Mouse (Mus musculus) brain, embryonic 14.5 days (tissue): ENCODE measurements around the gene Smug1. TPM values are rescaled to one million over a fixed set of nuclear protein-coding genes. Genes with fewer than 3 reads are reported as not detected.

Experiments used
- DNase-seq: peaks from one replicate; pipeline ENCODE4 v3.0.0-alpha.2; 2011; ENCODE audit warnings: low read depth
- CTCF ChIP-seq: fragments of 200-500 bp; IDR thresholded peaks from 2 replicates; pipeline ENCODE4 v1.5.1; 2012; ENCODE audit warnings: inconsistent platforms, mild to moderate bottlenecking, moderate library complexity, borderline replicate concordance; ENCODE audit not compliant: insufficient read depth, insufficient read length; ENCODE audit errors: extremely low read depth
- POLR2A ChIP-seq: fragments of 200-500 bp; IDR thresholded peaks from 2 replicates; pipeline ENCODE4 v1.6.1; 2012; ENCODE audit warnings: mild to moderate bottlenecking, inconsistent platforms, borderline replicate concordance; ENCODE audit not compliant: poor library complexity, insufficient read depth, insufficient read length, severe bottlenecking; ENCODE audit errors: extremely low read depth
- polyA plus RNA-seq: library from polyadenylated mRNA; depleted of rRNA; stranded (reverse); fragments of >200 nt; gene quantifications from 2 replicates; pipeline ENCODE4 v1.2.3, GENCODE M21; 2012

The Smug1 gene
- polyA plus RNA-seq, 1 experiment: 31.6 TPM

DNA sequence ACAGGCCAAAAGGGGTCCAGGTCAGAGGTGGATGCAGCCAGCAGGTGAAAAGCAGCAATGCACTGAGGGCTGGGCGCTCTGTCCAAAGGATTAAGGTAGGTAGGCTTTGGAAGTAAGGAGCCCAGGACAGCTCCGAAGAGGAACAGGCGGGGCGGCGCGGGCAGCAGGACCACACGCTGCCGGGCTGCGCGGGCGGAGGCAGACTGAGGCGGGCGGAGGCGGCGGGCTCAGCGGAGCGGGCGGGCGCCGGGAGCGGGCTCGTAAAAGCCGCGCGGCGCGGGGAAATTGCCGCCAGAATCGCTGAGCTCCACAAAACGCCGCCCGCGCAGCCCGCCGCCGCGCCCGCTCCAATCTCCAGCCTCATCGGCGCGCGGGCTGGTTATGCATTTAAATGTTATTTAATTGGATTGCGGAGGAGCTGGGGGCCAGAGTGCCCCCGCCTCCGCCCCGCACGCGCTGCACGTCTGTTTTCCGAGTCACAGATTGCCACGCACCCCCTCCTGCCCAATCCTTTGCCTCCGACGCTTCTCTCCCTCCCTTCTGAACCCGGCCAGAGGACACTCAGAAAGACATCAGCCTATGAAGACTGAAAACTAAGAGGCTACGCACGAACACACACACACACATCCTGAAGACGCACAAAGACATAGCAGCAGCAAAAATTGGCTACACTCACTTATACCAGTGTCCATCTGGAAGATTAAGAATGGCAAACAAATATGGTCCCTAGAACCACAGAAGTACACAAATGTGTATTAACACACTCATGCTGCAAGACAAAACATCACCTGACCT is 20.1 kb downstream of the Smug1 start:
- peak; percentile 82 for DNase-seq
- no peak for TF ChIP-seq POLR2A
- TF ChIP-seq CTCF: no peak

DNA sequence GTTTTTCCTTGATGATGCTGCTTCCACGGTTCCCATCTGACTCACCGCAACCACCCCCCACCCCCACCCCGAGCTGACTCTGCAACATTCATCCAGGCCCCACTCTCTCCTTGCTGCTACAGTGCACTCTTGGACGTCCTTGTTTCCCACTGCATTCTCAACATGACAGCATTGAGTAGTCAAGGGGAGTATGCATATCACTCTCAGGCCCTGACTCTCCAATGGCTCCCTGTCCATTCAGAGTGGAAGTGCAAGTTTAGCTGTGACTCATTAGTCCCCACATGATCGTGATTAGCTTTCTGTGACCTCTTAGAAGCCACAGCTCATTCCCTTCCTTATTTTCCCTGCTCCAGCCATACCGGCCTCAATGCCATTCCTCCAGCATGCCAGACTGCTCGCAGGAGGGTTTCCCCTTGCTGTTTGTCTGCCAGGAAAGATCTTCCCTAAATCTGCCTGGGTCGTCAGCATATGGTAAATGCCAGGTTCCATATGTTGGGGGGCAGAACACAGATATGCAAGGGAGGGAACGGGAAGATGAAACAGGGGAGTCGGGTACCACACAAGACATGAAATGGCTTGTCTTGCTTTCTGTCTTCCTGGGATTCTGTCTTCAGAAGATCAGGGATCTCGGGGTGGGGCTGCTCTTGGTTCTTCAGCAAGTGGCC is 21.1 kb downstream of the Smug1 start:
- no peak for TF ChIP-seq POLR2A
- TF ChIP-seq CTCF: no peak
- DNase-seq: peak; percentile 62

DNA sequence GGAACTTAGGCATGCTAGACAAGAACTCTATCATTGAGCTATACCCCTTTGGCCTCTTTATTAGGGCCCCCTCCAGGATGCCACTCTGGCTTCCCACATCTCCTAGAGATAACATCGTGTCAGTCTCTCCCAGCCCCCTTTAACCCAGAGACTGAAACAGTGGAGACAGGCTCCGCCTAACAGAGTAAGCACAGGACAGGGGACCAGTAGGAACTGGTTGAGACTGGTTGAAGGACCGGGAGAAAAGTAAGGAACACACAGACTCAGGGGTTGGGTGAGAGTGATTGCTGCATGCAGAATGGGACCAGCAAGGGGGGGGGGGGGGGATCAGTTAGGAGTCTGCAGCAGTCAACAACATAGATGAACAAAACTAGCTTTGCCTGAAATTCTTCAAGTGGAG is 22.7 kb downstream of the Smug1 start:
- DNase-seq: no peak
- TF ChIP-seq POLR2A (no peak), CTCF (no peak)

DNA sequence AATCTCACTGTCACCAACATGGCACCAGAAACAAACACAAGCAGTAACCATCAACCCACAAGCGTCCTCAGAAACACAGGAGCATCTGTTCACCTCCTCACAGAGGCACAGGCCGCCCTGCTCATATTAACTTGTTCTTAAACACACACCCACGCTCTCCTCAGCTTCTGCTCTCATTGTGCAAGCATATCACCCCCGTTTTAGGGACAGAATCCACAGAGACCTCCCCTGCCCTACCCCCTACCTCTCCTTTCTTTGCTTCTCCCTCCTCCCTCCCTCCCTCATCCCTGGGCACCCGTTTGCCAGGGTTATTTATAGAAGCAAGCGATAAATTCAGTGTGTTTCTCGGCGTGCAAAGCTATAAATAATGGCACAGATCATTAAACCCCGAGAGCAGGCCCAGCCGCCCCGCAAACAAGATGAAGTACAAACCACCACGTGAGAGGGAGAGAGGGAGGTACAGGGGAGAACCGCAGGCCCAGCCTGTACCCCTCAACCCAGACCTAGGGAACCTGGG is 31.4 kb downstream of the Smug1 start:
- DNase-seq: peak; percentile 66
- TF ChIP-seq CTCF (no peak), POLR2A (no peak)

DNA sequence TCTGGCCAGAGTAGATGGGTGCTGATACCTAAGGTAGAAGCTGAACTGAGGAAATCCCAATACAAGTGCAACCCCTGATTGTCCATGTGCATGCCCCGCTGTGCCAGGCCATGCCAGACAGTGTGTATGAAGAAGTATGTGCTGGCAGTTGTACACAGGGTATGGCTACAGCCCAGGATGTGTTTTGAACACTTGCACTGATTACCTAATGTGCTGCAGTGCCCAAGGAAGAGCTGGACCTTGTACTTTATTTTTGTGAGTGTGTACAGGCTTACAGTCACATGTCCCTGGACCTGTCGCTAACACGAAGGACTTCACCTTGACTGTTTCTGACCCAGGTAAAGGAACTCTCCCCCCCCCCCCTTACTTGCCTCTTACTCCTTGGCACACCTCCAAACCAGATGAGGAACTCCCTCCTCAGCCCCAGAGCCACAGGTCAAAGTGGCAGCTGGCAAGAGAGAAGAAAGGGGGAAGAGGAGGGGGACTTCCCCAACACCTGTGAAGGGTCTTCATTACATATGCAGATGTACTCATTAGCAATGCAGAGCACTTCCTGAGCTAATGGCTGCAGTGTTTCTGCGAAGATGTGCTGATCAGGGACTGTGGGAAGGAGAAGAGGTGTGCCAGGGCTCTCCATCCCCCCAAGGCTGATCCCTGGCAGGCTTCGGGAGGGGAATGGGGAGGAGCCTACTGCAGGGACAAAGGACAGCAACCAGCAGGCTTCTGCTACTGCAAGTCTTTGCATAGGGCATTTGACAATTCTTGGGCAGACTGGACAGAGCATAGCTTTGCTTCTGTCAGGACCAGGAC is 32.4 kb downstream of the Smug1 start:
- TF ChIP-seq CTCF (no peak), POLR2A (no peak)
- DNase-seq: peak; percentile 83

DNA sequence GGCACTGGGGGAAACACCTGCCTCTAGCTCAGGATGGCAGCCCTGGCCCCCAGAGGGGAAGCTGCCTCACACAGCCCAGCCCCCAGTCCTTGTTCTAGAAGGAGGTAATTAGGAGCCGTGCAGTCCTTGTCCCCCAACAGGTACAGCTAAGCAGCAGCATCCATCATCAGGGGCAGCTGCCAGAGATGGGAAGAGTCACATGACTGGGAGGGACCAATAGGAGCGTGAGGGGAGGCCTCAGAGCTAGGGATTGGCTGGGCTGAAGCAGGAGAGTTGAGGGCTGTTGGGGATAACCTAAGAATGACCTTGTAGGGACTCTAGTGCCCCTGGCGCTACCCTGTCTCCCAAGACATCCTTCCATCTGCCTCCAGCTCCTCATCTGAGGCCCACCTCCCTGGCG is 33.1 kb downstream of the Smug1 start:
- peak; percentile 75 for DNase-seq
- no peak for TF ChIP-seq CTCF
- no peak for TF ChIP-seq POLR2A

DNA sequence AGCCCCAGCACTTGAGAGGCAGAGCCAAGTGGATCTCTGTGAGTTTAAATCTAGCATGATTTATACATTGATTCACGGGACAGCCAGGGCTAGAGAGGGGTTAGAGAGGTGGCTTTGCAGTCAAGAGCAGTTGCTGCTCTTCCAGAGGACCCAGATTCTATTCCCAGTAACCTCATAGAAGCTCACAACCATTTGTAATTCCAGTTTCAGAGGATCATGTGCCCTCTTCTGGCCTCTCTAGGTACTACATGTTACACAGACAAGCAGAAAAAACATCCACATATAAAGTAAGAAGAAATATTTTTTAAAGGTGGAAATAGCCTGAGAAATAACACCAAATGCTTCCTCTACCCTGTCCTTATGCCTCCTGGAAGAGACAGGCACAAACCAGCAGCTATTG is 36.2 kb downstream of the Smug1 start:
- no peak for TF ChIP-seq POLR2A
- TF ChIP-seq CTCF: peak; percentile 11; the same call in 1 of the 2 replicates

DNA sequence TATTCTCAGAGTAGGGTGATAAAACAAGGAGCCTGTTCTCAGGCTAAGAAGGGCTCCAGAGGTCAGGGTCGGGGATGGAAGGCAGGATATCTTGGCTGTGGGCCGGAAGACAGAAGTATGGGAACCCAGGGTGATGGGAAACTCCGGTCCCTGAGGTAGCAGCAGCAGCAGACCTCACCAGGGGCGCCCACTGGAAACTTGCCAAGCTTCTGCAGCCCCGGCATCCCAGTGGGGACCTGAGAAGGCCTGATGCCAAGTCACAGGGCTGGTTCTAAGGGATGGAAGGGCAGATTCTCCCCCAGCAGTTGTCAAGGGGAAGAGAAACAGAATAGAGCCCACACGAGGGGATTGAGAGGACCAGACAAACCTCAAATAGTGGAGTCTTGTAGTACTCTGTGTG is 37.6 kb downstream of the Smug1 start:
- TF ChIP-seq CTCF: no peak
- no peak for TF ChIP-seq POLR2A
- DNase-seq: peak; percentile 24

More for the DNA sequence above, 36.2 kb downstream of the Smug1 start:
- DNase-seq: peak; percentile 37

DNA sequence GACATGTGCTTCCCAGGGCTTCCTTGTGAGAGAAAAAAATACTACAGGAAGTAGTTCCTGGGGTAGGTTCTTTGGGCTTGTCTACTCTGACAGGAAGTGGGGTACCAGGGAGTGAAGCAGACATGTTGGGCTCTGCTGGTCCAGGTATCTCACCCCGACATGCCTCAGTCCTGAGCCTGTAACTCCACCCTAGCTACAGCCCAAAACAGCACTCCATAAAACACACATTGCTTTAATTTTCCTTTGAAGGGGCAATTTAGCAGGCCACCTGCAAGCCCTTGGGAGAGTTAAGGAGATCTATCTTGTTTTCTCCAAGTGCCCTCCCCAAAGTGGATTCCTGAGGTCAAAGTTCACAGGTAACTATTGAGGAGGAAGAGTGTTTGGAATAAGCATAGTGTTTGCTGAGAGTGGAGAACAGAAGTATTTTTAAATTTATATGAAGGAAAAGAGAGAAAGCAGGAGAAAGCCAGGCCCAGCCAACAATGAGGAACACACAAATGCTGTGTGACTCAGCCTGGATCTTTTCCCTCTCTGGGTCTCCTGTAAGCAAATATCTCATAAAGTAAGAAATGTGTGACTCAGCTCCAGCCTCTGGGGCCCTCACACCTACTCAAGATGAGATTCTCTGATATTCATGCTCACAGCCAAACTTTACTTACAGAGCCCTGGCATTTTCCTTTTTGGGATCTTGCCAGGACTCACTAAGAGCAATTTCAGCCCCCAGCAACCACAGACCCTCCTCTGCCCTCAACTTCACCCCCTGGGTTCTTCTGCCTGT is 38.6 kb downstream of the Smug1 start:
- no peak for TF ChIP-seq CTCF
- DNase-seq: no peak

DNA sequence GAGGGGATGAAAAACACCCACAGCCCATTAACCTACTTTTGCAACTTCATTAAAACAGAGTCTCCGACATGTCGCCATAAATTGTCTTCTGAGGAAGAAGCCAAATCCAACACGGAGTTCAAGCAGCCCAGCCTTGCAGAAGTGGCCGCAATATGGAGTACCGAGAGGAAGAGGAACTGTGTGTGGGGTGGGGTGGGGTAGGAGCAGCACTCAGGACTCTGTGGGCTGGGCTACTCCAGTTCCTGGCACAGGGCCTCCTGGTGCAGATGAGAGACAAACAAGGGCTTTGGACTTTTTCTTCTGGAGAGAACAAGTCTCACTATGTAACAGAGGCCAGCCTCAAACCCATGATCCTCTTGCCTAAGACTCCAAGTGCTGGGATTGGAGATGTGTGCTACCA is 40.9 kb downstream of the Smug1 start:
- TF ChIP-seq POLR2A: no peak
- no peak for TF ChIP-seq CTCF
- no peak for DNase-seq
